Mouse (Mus musculus): Measurements from ENCODE around the gene Ly6g6c. TPM values are rescaled to one million over a fixed set of nuclear protein-coding genes. Genes with fewer than 3 reads are reported as not detected.

Ly6g6c gene
- polyA plus RNA-seq, 1 experiment from 2014 or later, result 21.2 TPM

DNA sequence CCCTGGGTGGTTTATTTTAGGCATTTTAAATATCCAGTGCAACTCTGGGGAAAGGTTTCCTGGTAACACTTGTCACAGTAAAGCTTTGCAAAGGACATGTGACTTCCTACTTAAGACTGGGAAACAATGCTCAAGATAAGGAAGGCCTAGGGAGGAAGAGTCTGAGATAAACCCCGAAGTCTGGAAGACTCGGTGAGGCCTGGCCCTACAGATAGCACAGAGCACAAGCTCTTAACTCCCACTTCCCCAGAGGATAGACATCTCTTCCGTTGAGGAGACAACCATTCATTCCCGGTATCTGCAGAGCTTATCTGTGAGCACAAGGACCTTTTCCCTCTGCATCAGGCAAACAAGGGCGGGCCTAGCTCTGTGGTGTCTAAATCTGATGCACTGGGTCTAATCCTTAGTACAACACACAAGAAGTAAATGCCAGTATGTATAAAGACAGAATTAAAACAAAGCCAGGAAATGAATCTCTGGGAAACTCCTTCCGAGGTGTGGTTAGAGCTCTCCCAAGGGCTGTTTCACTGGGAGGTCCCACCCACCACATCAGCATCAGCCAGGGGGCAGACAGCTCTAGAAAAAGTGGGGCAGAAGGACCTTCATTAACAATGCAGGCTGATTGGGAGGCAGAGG, 43.2 kb upstream of the Ly6g6c start:
- no peak for DNase-seq (ENCODE audit: low spot score)
- no peak for ATAC-seq (ENCODE audit: low read depth)
- H3K4me2 ChIP-seq (ENCODE audit: low read depth, low read length), result no peak overlapping the region
- H3K4me1 ChIP-seq (ENCODE audit: control insufficient read depth, insufficient read depth, low read length), result peaks cover 4% of the 10 kb centered on the region
- 59% methylated on average over 6 of the region's 6 CpGs for WGBS
- no peaks in the 10 kb centered on the region for H3K36me3 ChIP-seq (ENCODE audit: control insufficient read depth, insufficient read depth, low read length)
- no peak overlapping the region for H3K4me3 ChIP-seq (ENCODE audit: low read depth, low read length)
- peak overlapping the region; percentile 29; the same call in 1 of the 2 replicates for H3K27ac ChIP-seq (replicated peaks; ENCODE audit: low read depth, low read length)
- no peaks in the 10 kb centered on the region for H3K27me3 ChIP-seq (replicated peaks; ENCODE audit: control insufficient read depth, insufficient read depth, low read length)
- H3K9ac ChIP-seq (ENCODE audit: low read depth, low read length), result no peak overlapping the region
- H3K9me3 ChIP-seq (ENCODE audit: control insufficient read depth, low read length), result no peaks in the 10 kb centered on the region

DNA sequence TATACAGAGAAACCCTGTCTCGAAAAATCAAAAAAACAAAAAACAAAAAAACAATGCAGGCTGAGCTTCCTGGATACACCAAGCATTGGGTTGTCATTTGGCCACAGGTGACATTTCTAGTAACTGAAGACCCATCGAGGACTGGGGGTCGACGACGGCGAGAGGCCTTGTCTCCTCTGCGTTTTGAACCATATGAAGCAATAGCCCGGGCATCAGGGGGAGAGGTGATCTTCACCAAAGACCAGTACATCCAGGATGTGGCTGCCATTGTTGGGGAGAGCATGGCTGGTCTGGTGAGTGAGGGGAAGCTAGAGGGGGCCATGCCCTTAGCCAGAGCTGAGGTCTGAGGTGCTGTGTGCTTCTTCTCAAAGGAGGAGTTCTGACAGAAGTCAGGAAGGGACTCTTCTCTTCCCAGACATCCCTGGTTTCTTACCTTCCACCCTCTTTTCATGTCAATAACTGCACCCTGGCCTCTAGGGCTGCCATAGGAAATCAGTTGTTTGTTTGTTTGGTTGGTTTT, 42.6 kb upstream of the Ly6g6c start:
- Histone ChIP-seq H3K4me3 (ENCODE audit: low read depth, low read length) (no peak overlapping the region), H3K27ac (replicated peaks; ENCODE audit: low read depth, low read length) (no peak overlapping the region), H3K36me3 (ENCODE audit: control insufficient read depth, insufficient read depth, low read length) (no peaks in the 10 kb centered on the region), H3K9ac (ENCODE audit: low read depth, low read length) (no peak overlapping the region), H3K4me1 (ENCODE audit: control insufficient read depth, insufficient read depth, low read length) (peaks cover 4% of the 10 kb centered on the region), H3K9me3 (ENCODE audit: control insufficient read depth, low read length) (no peaks in the 10 kb centered on the region), H3K27me3 (replicated peaks; ENCODE audit: control insufficient read depth, insufficient read depth, low read length) (no peaks in the 10 kb centered on the region), H3K4me2 (ENCODE audit: low read depth, low read length) (no peak overlapping the region)
- ATAC-seq (ENCODE audit: low read depth) (no peak), DNase-seq (ENCODE audit: low spot score) (no peak)
- WGBS, result 92% methylated on average over 8 of the region's 8 CpGs

DNA sequence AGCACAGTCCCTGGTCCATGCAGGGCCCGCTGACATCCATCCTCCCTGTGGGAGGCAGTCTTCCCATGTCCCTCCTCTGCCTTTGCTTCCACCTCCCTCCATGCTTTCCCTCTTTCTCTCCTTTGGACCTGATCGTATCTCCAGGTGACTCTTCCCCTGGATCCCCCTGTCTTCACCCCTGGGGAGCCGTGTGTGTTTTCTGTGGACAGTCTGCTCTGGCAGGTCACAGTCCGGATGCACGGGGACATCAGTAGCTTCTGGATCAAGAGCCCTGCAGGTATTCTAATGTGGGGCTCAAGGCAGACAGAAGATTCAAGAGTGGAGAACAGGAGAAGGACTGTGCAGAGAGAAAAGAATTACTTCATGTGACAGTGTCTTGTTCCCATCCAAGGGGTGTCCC, 42.0 kb upstream of the Ly6g6c start:
- H3K4me2 ChIP-seq (ENCODE audit: low read depth, low read length), result no peak overlapping the region
- H3K36me3 ChIP-seq (ENCODE audit: control insufficient read depth, insufficient read depth, low read length), result no peaks in the 10 kb centered on the region
- H3K4me1 ChIP-seq (ENCODE audit: control insufficient read depth, insufficient read depth, low read length), result peaks cover 4% of the 10 kb centered on the region
- ATAC-seq (ENCODE audit: low read depth) (no peak), DNase-seq (ENCODE audit: low spot score) (no peak)
- H3K4me3 ChIP-seq (ENCODE audit: low read depth, low read length), result no peak overlapping the region
- H3K27ac ChIP-seq (replicated peaks; ENCODE audit: low read depth, low read length), result no peak overlapping the region
- WGBS, result 84% methylated on average over 5 of the region's 5 CpGs
- H3K27me3 ChIP-seq (replicated peaks; ENCODE audit: control insufficient read depth, insufficient read depth, low read length), result no peaks in the 10 kb centered on the region
- H3K9me3 ChIP-seq (ENCODE audit: control insufficient read depth, low read length), result no peaks in the 10 kb centered on the region
- no peak overlapping the region for H3K9ac ChIP-seq (ENCODE audit: low read depth, low read length)

GRCm38 (mm10) chr17:35023756-35024155, 41.4 kb upstream of the Ly6g6c start:
- WGBS, result 62% methylated on average over 4 of the region's 4 CpGs
- peaks cover 4% of the 10 kb centered on the region for H3K4me1 ChIP-seq (ENCODE audit: control insufficient read depth, insufficient read depth, low read length)

DNA sequence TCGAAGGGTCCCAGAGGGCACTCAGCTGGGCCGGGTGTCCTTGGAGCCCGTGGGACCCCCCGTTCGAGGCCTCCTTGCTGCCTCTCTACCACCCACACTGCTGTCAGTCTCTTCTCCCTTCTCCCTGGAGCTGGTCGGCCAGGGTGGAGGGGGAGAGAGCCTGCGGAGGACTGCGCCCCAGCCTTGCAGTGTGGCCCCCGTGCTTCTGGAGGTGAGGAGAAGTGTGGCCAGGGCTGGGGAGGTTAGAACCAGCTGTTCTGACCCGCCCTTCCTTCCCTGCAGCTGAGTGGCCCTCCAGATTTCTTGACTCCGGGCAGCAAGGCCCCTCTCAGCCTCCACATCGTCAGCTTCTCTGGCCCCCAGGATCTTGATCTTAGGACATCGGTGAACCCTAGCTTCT, 40.9 kb upstream of the Ly6g6c start:
- Histone ChIP-seq H3K27me3 (replicated peaks; ENCODE audit: control insufficient read depth, insufficient read depth, low read length) (no peaks in the 10 kb centered on the region), H3K9ac (ENCODE audit: low read depth, low read length) (no peak overlapping the region), H3K9me3 (ENCODE audit: control insufficient read depth, low read length) (no peaks in the 10 kb centered on the region), H3K4me1 (ENCODE audit: control insufficient read depth, insufficient read depth, low read length) (peaks cover 4% of the 10 kb centered on the region), H3K36me3 (ENCODE audit: control insufficient read depth, insufficient read depth, low read length) (no peaks in the 10 kb centered on the region), H3K4me3 (ENCODE audit: low read depth, low read length) (no peak overlapping the region), H3K27ac (replicated peaks; ENCODE audit: low read depth, low read length) (no peak overlapping the region), H3K4me2 (ENCODE audit: low read depth, low read length) (no peak overlapping the region)
- 68% methylated on average over 12 of the region's 13 CpGs for WGBS
- ATAC-seq (ENCODE audit: low read depth) (no peak), DNase-seq (ENCODE audit: low spot score) (no peak)

More at GRCm38 (mm10) chr17:35023756-35024155, 41.4 kb upstream of the Ly6g6c start:
- Histone ChIP-seq H3K27ac (replicated peaks; ENCODE audit: low read depth, low read length) (no peak overlapping the region), H3K9me3 (ENCODE audit: control insufficient read depth, low read length) (no peaks in the 10 kb centered on the region), H3K27me3 (replicated peaks; ENCODE audit: control insufficient read depth, insufficient read depth, low read length) (no peaks in the 10 kb centered on the region), H3K36me3 (ENCODE audit: control insufficient read depth, insufficient read depth, low read length) (no peaks in the 10 kb centered on the region), H3K4me3 (ENCODE audit: low read depth, low read length) (no peak overlapping the region), H3K9ac (ENCODE audit: low read depth, low read length) (no peak overlapping the region), H3K4me2 (ENCODE audit: low read depth, low read length) (no peak overlapping the region)
- ATAC-seq (ENCODE audit: low read depth) (no peak), DNase-seq (ENCODE audit: low spot score) (no peak)

GRCm38 (mm10) chr17:35024691-35025488, 40.3 kb upstream of the Ly6g6c start:
- WGBS, result 80% methylated on average over 6 of the region's 10 CpGs
- Histone ChIP-seq H3K27me3 (replicated peaks; ENCODE audit: control insufficient read depth, insufficient read depth, low read length) (no peaks in the 10 kb centered on the region), H3K9ac (ENCODE audit: low read depth, low read length) (no peak overlapping the region), H3K4me3 (ENCODE audit: low read depth, low read length) (no peak overlapping the region), H3K9me3 (ENCODE audit: control insufficient read depth, low read length) (no peaks in the 10 kb centered on the region), H3K27ac (replicated peaks; ENCODE audit: low read depth, low read length) (no peak overlapping the region), H3K4me1 (ENCODE audit: control insufficient read depth, insufficient read depth, low read length) (peaks cover 4% of the 10 kb centered on the region), H3K36me3 (ENCODE audit: control insufficient read depth, insufficient read depth, low read length) (no peaks in the 10 kb centered on the region), H3K4me2 (ENCODE audit: low read depth, low read length) (no peak overlapping the region)
- ATAC-seq (ENCODE audit: low read depth) (no peak), DNase-seq (ENCODE audit: low spot score) (no peak)

GRCm38 (mm10) chr17:35026206-35026605, 39.0 kb upstream of the Ly6g6c start:
- Histone ChIP-seq H3K36me3 (ENCODE audit: control insufficient read depth, insufficient read depth, low read length) (no peaks in the 10 kb centered on the region), H3K9ac (ENCODE audit: low read depth, low read length) (peak overlapping the region; percentile 48; the same call in 1 of the 2 replicates), H3K4me2 (ENCODE audit: low read depth, low read length) (peak overlapping the region; percentile 31), H3K4me1 (ENCODE audit: control insufficient read depth, insufficient read depth, low read length) (peaks cover 4% of the 10 kb centered on the region), H3K27ac (replicated peaks; ENCODE audit: low read depth, low read length) (peak overlapping the region; percentile 59; the same call in 1 of the 2 replicates), H3K27me3 (replicated peaks; ENCODE audit: control insufficient read depth, insufficient read depth, low read length) (no peaks in the 10 kb centered on the region), H3K9me3 (ENCODE audit: control insufficient read depth, low read length) (no peaks in the 10 kb centered on the region), H3K4me3 (ENCODE audit: low read depth, low read length) (no peak overlapping the region)
- 86% methylated on average over 5 of the region's 5 CpGs for WGBS
- ATAC-seq (ENCODE audit: low read depth), result no peak
- DNase-seq (ENCODE audit: low spot score), result no peak

- Histone ChIP-seq H3K27ac (replicated peaks; ENCODE audit: low read depth, low read length) (peak within 1 kb of the TSS; percentile 61), H3K9ac (ENCODE audit: low read depth, low read length) (peak within 1 kb of the TSS; percentile 35; the same call in 1 of the 2 replicates), H3K4me3 (ENCODE audit: low read depth, low read length) (peak within 1 kb of the TSS; percentile 15; the same call in 1 of the 2 replicates), H3K4me2 (ENCODE audit: low read depth, low read length) (peak within 1 kb of the TSS; percentile 40), H3K4me1 (ENCODE audit: control insufficient read depth, insufficient read depth, low read length) (peaks cover 4% of the 10 kb centered on the region), H3K9me3 (ENCODE audit: control insufficient read depth, low read length) (no peaks in the 10 kb centered on the region), H3K27me3 (replicated peaks; ENCODE audit: control insufficient read depth, insufficient read depth, low read length) (no peaks in the 10 kb centered on the region), H3K36me3 (ENCODE audit: control insufficient read depth, insufficient read depth, low read length) (no peaks in the 10 kb centered on the region)
- WGBS, result 30% methylated on average over 12 of the region's 13 CpGs
- DNase-seq (ENCODE audit: low spot score) (peak; percentile 90), ATAC-seq (ENCODE audit: low read depth) (peak; percentile 89)
These were observed 37.7 kb upstream of the Ly6g6c start, which contains the start of gene Sapcd1 for GRCm38 (mm10) chr17:35027277-35028068. Gene Sapcd1, minus strand, starts transcription at chr17:35028016.
